Mouse (Mus musculus) liver, embryonic 15.5 days (tissue): ENCODE data around the gene Mast3. TPM values are rescaled to one million over a fixed set of nuclear protein-coding genes. Genes with fewer than 3 reads are reported as not detected.

Experiments
- ATAC-seq: fragments of 200-750 bp; cut with Nextera tagmentation; 2 replicates; pipeline ENCODE4 v1.8.0; 2017; ENCODE audit warnings: moderate number of reproducible peaks, mild to moderate bottlenecking, moderate library complexity; ENCODE audit not compliant: insufficient read depth
- H3K27ac ChIP-seq: fragments of 300-500 bp; sonication (generic); replicated peaks from 2 replicates; pipeline ENCODE4 v1.5.1; 2015; ENCODE audit warnings: mild to moderate bottlenecking, inconsistent platforms
- H3K27me3 ChIP-seq: fragments of 300-500 bp; sonication (generic); 2 replicates; pipeline ENCODE4 v1.6.1; 2015; ENCODE audit warnings: mild to moderate bottlenecking, inconsistent platforms
- H3K36me3 ChIP-seq: fragments of 300-500 bp; sonication (generic); replicated peaks from 2 replicates; pipeline ENCODE4 v1.6.1; 2015; ENCODE audit warnings: moderate library complexity, mild to moderate bottlenecking, inconsistent platforms
- H3K4me1 ChIP-seq: fragments of 300-500 bp; sonication (generic); replicated peaks from 2 replicates; pipeline ENCODE4 v1.6.1; 2015; ENCODE audit warnings: inconsistent platforms
- H3K4me2 ChIP-seq: fragments of 300-500 bp; sonication (generic); 2 replicates; pipeline ENCODE4 v1.6.1; 2015; ENCODE audit warnings: moderate library complexity, mild to moderate bottlenecking, inconsistent platforms
- H3K4me3 ChIP-seq: fragments of 300-500 bp; sonication (generic); replicated peaks from 2 replicates; pipeline ENCODE4 v1.5.1; 2015; ENCODE audit warnings: mild to moderate bottlenecking, inconsistent platforms
- H3K9ac ChIP-seq: fragments of 300-500 bp; sonication (generic); 2 replicates; pipeline ENCODE4 v1.6.1; 2015; ENCODE audit warnings: moderate library complexity, mild to moderate bottlenecking, inconsistent platforms
- H3K9me3 ChIP-seq: fragments of 300-500 bp; sonication (generic); replicated peaks from 2 replicates; pipeline ENCODE4 v1.6.1; 2016; ENCODE audit warnings: inconsistent platforms
- WGBS: fragments of 180-500 bp; shearing (Covaris S2); methylation state at CpG from one replicate; pipeline ENCODE4 v1.1.7; 2015; ENCODE audit warnings: mixed read lengths; ENCODE audit not compliant: insufficient replicate concordance; 5-methylcytosine and 5-hydroxymethylcytosine counted together
- polyA plus RNA-seq: library from polyadenylated mRNA; unstranded; fragments of >200 nt; fragmentation: Nextera tagmentation; extraction: Ambion mirVana; gene quantifications from 2 replicates; pipeline ENCODE4 v1.2.1, GENCODE M21; 2015

Mast3 gene
- 6.7 and 8.2 TPM in 2 replicates for polyA plus RNA-seq

DNA sequence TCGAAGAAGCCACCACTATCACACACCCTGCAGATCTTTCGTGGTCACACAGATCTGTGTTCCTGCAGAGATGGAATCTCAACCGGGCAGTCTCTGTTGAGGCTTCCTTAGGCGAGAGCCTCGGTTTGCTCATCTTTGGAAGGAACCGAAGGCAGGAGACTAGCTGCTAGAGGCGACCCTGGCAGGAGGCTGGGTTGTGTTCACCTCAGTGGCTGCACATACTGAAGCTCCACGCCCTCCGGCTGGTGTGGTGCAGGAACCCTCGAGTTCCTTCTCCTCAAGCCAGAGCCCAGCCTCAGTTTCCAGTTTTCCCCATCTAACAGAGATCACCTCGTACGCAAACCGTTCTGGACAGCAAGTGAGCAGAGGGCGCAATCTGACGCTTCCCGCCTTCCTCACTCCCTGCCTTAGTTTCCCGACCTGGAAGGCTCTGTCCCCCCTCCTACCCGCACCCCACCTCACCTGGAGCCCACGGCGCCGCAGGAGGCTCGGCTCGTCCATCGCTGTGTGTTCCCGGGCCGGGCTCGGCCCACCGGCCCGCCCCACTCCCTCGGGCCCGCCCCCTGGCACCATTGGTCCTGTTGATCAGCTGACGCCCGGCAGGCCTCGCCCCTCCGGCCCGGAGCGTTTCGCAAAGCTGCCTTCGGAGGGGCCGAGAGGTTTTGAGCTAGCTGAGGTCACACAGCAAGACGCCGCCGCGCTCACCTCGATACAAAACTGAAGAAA, at the start of gene Mast3:
TSS of gene Mast3 (minus strand) at position 574 of the 726 bp plus-strand sequence.
- H3K4me1 ChIP-seq = peaks cover 82% of the 10 kb centered on the region
- H3K9ac ChIP-seq = peak within 1 kb of the TSS; percentile 65
- peak within 1 kb of the TSS; percentile 78 for H3K27ac ChIP-seq
- H3K4me2 ChIP-seq = peak within 1 kb of the TSS; percentile 98
- no peaks in the 10 kb centered on the region for H3K9me3 ChIP-seq
- ATAC-seq = peak; percentile 85
- H3K27me3 ChIP-seq = peaks cover 49% of the 10 kb centered on the region
- WGBS = under 1% methylated on average over 45 of the region's 45 CpGs
- H3K4me3 ChIP-seq = peak within 1 kb of the TSS; percentile 60
- H3K36me3 ChIP-seq = no peaks in the 10 kb centered on the region

DNA sequence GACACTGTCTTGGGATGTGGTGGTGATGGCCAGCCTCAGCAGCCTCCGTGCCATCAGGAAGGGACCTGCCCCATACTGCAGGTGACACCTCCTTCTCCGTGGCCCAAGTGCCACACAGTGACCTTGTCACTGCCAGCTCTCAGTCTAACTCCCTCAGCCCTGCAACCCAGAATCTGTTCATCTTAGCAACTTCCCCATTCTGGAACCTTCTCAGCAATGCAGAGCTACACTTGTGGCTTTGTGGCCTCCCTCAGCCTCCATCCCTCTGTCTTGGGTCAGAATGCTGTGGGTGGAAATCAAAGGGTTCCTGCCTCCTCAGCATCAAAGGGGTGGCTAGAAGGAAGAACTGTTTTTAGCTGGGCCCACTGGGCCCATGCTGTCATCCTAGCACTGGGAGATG, 49.0 kb upstream of the Mast3 start:
- H3K27me3 ChIP-seq = peaks cover 54% of the 10 kb centered on the region
- no peaks in the 10 kb centered on the region for H3K9me3 ChIP-seq
- no peak overlapping the region for H3K4me3 ChIP-seq
- 30% methylated on average over 2 of the region's 2 CpGs for WGBS
- H3K4me2 ChIP-seq = no peak overlapping the region
- H3K4me1 ChIP-seq = peaks cover 39% of the 10 kb centered on the region
- H3K9ac ChIP-seq = no peak overlapping the region
- no peak overlapping the region for H3K27ac ChIP-seq
- ATAC-seq = no peak
- H3K36me3 ChIP-seq = no peaks in the 10 kb centered on the region

DNA sequence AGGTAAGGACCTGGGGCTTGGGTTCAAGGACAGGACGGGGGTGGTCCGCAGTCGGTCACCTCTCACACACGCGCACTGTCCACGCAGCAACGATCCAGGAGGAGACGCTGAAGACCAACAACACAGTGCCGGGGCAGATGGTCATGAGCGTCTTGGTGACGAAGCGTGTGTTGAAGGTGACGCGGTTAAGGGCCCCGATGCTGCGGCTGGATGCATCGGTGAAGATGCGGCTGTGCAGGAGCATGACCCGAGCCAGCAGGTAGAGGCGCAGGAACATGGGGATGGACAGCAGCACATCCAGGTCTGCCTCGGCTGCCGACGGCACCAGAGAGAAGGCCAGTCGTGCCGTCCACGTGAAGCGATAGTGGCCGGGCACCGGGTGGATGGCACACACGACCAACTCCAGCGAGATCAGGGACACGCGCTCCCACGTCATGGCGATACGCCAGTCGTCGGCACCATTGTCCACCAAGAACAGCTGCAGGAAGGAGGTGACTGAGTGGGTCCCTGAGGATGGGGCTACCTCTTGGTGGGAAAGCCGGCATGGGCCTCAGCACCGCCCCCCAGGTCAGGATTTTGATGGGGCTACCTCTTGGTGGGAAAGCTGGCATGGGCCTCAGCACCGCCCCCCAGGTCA, 47.9 kb upstream of the Mast3 start:
- H3K4me3 ChIP-seq = no peak overlapping the region

DNA sequence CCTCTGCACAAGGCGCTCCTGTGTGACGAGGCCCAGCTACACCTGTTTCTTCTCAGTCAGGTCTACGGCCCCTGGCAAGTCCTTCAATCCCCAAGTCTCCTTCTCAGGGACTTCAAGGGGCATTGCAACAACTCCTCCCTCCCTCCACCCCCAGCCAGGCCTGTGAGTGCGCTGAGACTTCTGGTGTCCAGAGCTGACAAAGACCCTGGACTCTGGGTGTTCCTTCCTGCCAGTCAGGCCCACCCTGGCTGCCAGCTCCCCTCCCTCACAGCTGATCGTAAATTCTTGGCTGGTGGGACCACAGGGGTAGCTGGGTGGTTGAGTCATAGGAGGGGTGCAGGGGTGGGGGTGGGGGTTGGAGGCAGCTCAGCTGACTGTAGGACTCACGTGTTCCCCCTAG, 47.0 kb upstream of the Mast3 start:
- Histone ChIP-seq H3K27ac (no peak overlapping the region), H3K4me1 (peaks cover 26% of the 10 kb centered on the region), H3K4me2 (no peak overlapping the region), H3K27me3 (peaks cover 63% of the 10 kb centered on the region), H3K4me3 (no peak overlapping the region), H3K36me3 (no peaks in the 10 kb centered on the region), H3K9me3 (no peaks in the 10 kb centered on the region), H3K9ac (no peak overlapping the region)
- no peak for ATAC-seq
- 58% methylated on average over 6 of the region's 6 CpGs for WGBS

More for the DNA sequence above, 47.9 kb upstream of the Mast3 start:
- no peaks in the 10 kb centered on the region for H3K9me3 ChIP-seq
- peaks cover 62% of the 10 kb centered on the region for H3K27me3 ChIP-seq
- WGBS = 83% methylated on average over 41 of the region's 41 CpGs
- ATAC-seq = no peak
- no peak overlapping the region for H3K27ac ChIP-seq
- H3K4me1 ChIP-seq = peaks cover 31% of the 10 kb centered on the region
- H3K9ac ChIP-seq = no peak overlapping the region
- no peaks in the 10 kb centered on the region for H3K36me3 ChIP-seq
- no peak overlapping the region for H3K4me2 ChIP-seq

DNA sequence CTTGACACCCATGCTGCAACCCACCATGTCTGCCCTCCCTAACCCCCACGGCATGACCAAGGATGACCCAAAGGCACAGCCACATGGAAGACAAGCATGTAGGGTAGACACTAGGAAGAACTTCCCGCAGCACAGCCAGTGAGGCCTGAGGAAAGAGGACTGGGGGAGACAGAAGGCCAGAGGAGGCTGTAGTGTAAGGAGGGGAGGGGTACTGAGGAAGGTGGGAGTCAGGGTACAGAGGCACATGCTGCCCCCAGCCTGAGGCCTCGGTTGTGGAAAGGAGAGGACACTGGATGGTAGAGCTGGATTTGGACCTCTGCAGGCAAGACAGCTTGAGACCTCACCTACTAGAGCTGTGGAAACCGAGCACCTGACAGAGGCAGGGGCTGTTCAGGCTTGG, 46.1 kb upstream of the Mast3 start:
- no peak overlapping the region for H3K4me3 ChIP-seq
- no peaks in the 10 kb centered on the region for H3K9me3 ChIP-seq
- no peak overlapping the region for H3K27ac ChIP-seq
- H3K36me3 ChIP-seq = no peaks in the 10 kb centered on the region
- WGBS = 66% methylated on average over 4 of the region's 4 CpGs
- H3K27me3 ChIP-seq = peaks cover 61% of the 10 kb centered on the region
- H3K4me2 ChIP-seq = no peak overlapping the region
- ATAC-seq = no peak
- H3K4me1 ChIP-seq = peaks cover 27% of the 10 kb centered on the region
- no peak overlapping the region for H3K9ac ChIP-seq

DNA sequence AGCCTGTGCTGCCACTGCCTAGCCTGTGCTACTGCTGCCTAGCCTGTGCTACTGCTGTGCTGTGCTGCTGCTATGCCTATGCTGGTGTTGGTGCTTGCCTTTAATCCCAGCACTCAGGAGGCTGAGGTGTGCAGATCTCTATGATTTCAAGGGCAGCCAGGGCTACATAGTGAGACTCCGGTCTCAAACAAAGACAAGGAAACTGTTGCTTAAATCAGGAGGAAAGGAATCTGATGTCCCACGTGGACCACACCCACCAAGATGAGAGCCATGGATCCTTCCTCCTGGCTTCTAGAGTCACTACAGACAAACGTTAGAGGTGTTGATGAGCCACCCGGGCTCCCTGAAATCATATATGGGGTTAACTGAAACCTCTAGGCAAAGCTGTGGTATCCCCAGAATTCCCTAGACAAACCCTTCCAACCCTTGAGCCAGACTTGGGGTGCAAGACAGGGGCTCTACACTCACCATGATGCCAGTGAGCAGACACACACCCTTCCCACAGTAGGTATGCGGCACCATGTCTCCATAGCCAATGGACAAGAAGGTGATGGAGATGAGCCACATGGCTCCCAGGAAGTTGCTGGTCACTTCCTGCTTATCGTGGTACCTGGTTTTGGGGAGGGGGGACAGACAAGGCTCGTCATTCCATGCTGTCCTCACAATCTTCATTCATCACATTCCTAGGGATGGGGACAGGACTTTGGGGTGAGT, 45.4 kb upstream of the Mast3 start:
- WGBS = 54% methylated on average over 7 of the region's 7 CpGs
- Histone ChIP-seq H3K27ac (no peak overlapping the region), H3K9me3 (no peaks in the 10 kb centered on the region), H3K27me3 (peaks cover 54% of the 10 kb centered on the region), H3K4me3 (no peak overlapping the region), H3K4me1 (peaks cover 32% of the 10 kb centered on the region), H3K36me3 (no peaks in the 10 kb centered on the region), H3K9ac (no peak overlapping the region), H3K4me2 (no peak overlapping the region)
- ATAC-seq = no peak

DNA sequence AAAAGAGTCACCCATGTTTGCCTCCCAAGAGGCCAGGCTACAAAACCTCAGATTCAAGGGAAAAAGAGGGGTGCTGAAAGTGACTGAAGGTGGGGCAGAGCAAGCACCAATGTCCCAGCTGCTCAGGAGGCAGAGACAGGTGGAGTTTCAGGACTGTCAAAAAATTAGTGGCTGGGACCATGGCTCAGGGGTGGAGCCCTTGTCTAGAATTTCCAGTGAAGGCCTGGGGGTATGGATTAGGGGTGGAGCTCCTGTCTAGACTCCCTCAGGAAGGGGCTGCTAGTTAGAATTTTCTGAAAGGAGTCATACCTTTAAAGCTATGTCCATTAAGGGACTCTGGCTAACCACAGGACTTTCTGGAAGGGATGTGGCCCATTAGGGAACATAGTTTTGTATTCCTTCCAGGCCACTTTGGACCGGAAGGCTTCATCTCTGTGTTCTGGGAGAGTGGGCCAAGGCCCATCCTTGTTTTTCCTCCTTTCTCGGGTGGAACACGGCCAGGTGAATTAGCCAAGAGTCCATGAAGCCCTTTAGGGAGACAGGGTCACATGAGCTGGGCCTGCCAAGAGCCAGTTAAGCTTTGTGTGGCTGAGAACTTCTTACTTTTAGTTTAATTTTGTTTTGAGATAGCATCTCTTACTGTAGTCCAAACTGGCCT, 44.6 kb upstream of the Mast3 start:
- no peak overlapping the region for H3K27ac ChIP-seq
- H3K27me3 ChIP-seq = peaks cover 46% of the 10 kb centered on the region
- H3K9ac ChIP-seq = no peak overlapping the region
- H3K9me3 ChIP-seq = no peaks in the 10 kb centered on the region
- H3K4me1 ChIP-seq = peaks cover 40% of the 10 kb centered on the region
- no peaks in the 10 kb centered on the region for H3K36me3 ChIP-seq
- no peak for ATAC-seq
- no peak overlapping the region for H3K4me2 ChIP-seq
- WGBS = 66% methylated on average over 3 of the region's 3 CpGs
- no peak overlapping the region for H3K4me3 ChIP-seq

DNA sequence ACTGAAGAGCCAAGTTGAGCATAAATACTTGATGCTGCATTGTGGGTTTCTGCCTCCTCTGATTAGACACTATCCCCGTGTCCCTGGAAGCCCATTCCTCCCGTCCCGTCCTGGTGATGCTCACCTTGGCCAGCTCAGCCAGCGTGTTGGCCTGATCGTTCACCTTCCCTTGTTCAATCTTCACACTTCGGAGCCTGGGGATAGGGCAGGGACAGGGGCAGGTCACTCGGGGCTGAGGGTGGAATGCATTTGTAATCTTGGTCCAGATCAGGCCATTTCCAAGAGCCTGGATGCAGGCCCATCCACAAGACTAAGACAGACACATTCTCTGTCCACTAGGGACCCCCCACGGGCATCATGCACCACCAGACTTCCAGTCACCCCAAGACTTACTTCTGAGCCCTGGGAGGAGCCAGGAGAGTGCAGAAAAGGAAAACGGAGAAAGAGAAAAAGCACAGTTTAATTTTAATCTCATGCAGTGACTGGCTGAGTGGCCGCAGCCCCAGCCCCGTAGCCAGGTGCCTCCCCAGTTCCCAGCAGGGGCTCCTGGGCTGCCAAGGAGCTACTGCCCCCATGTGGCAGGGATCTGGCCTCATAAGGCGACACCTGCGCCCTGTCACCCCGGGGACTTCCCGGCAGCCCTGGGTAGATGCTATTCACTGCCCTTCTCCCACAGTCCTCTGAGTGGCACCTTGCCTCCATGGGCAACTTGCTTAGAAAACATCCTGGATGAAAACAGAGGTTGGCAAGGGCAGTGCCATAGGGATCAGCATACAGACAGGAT, 41.7 kb upstream of the Mast3 start:
- Histone ChIP-seq H3K4me3 (no peak overlapping the region), H3K36me3 (no peaks in the 10 kb centered on the region), H3K27ac (no peak overlapping the region), H3K9me3 (no peaks in the 10 kb centered on the region), H3K9ac (no peak overlapping the region), H3K4me2 (no peak overlapping the region), H3K4me1 (peaks cover 64% of the 10 kb centered on the region), H3K27me3 (peaks cover 30% of the 10 kb centered on the region)
- ATAC-seq = no peak
- WGBS = 49% methylated on average over 15 of the region's 15 CpGs

DNA sequence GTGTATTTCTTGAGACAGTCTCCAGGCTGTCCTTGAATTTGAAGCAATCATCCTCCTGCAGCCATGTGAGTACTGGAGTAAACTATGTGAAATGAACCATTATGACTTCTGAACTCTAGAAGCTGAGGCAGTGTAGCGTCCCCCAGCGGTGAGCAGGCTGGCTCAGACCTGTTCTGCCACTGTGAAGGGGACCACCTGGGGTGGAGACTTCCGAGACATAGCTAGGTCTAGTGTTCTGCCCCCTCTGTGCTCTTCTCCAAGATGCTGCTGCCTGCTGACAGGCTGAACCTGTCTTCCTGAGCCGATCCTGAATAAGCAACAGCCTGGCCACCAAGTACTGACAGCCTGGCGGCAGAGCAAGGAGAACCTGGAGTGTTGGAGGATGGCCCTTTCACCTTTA, 40.3 kb upstream of the Mast3 start:
- peaks cover 30% of the 10 kb centered on the region for H3K27me3 ChIP-seq
- peak overlapping the region; percentile 12; the same call in 1 of the 2 replicates for H3K9ac ChIP-seq
- H3K9me3 ChIP-seq = no peaks in the 10 kb centered on the region
- peaks cover 67% of the 10 kb centered on the region for H3K4me1 ChIP-seq
- no peaks in the 10 kb centered on the region for H3K36me3 ChIP-seq
- peak overlapping the region; percentile 98 for H3K27ac ChIP-seq
- no peak for ATAC-seq
- WGBS = 51% methylated on average over 5 of the region's 5 CpGs
- H3K4me3 ChIP-seq = no peak overlapping the region
- no peak overlapping the region for H3K4me2 ChIP-seq

DNA sequence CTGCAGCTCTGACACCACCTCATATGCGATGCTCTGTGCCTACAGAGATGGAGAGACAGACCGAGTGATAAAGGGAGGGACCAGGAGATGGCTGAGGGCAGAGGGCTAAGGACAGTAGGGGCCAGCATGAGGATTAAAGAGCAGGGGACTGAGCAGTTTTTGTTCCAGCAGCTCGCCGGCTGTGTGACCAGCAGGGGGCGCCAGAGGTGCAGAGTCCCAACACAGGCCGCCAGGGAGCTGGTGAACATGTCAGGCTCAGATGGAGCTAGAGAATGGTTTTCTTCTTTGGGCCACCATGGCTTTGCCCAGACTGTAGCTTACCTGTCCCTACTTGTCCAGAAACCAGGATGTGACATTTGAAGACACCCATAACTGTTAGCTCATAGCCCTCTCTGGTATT, 39.7 kb upstream of the Mast3 start:
- Histone ChIP-seq H3K4me3 (peak overlapping the region; percentile 63), H3K36me3 (no peaks in the 10 kb centered on the region), H3K4me1 (peaks cover 69% of the 10 kb centered on the region), H3K9me3 (no peaks in the 10 kb centered on the region), H3K9ac (peak overlapping the region; percentile 72), H3K27ac (peak overlapping the region; percentile 98), H3K27me3 (peaks cover 29% of the 10 kb centered on the region), H3K4me2 (peak overlapping the region; percentile 91)
- no peak for ATAC-seq
- 2% methylated on average over 6 of the region's 6 CpGs for WGBS
